Mouse (Mus musculus) megakaryocyte, adult 5-6 weeks (primary cell): ENCODE results near the gene Ptgis. TPM values are rescaled to one million over a fixed set of nuclear protein-coding genes. Genes with fewer than 3 reads are reported as not detected.

ENCODE experiments used
- ATAC-seq: 2 replicates; pipeline ENCODE4 v1.8.0; 2016; ENCODE audit warnings: mild to moderate bottlenecking, inconsistent platforms; ENCODE audit not compliant: poor library complexity, severe bottlenecking
- total RNA-seq, 2 experiments: library from RNA; stranded (forward) in 1 of 2; stranded (reverse) in 1 of 2; fragments of 153-499, 151-499 nt in 1 of 2; fragments of 221-1000, 200-1000 nt in 1 of 2; gene quantifications; 2 replicates each; pipeline versions ENCODE4 v1.2.3 to v1.2.4; 2015 to 2017

Gene Ptgis
- total RNA-seq (2015) (not detected in 2 replicates), total RNA-seq (2017) (not detected in 2 replicates)

DNA sequence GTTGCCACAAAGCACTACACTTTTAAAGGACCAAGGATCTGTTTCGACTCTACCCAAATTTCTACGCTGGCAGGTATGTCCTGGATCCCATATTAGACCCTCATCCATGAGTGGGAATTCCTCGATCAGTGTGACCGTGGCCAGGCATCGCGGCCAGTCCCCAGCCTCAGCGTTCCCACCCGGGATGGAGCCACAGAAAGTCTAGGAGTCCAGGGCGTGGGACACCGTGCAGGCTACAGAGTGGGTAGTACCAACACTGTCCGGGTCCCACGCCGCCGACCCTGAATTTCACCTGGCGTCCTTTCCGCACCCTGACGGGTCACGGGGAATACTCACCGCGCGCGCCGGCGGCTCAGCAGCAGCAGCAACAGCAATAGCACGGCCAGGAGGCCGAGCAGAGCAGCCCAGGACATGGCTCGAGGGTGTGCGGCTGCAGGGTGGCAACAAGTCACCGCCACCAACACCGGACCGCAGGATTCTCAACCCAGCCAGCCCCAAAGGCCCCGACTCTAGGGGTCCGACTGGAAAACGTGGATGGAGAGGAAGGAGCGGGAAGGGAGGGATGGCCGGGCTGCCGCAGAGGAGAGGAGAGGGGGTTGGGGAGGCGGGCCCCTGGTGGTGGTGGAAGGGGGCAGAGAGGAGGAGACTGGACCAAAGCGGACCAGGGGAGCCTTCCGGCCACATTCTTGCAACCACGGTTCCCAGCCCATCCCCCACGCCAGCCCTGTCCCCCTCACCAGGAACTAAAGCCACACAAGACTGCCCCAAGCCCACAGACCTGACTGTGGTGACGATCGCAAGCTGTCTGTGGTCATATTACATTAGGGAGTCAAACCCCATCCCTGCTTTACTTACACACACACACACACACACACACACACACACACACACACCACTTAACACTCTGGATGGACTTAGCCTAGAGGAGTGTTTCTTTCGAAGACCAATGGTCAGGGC lies at the start of gene Ptgis:
TSS of gene Ptgis (minus strand) at position 597 of the 957 bp plus-strand sequence.
- ATAC-seq = no peak

DNA sequence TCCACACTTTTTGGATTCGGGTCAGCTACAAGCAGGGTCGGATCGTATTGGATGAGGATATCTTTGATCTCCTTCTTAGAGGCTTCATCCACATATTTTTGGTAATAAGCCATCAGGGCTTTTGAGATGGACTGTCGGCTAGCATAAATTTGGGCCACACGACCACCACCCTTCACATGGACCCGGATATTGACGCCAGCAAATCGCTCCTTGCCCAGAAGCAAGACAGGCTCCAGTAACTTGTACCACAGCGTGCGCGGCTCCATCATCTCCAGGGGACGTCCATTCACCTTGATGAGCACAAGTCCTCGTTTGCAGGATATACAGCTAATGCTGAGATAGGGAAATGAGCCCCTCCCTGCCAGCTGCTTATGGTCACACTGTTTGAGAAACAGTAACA lies 41.1 kb upstream of the Ptgis start:
- no peak for ATAC-seq

DNA sequence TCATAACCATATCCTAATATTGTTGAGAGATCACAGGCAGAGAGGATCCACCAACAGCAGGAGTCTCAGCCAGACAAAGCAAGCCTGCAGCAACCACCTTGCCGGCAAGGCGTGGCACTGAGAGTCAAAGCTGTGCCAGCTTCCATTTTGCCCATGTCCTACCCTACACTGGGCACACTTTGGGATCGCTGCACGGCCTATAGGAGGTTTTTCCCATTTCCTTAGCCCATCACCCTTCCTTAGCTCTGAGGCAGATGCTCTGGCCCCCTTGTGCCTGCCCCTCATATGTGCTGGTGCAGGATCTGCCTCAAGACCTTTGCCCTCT lies 40.5 kb upstream of the Ptgis start:
- no peak for ATAC-seq

DNA sequence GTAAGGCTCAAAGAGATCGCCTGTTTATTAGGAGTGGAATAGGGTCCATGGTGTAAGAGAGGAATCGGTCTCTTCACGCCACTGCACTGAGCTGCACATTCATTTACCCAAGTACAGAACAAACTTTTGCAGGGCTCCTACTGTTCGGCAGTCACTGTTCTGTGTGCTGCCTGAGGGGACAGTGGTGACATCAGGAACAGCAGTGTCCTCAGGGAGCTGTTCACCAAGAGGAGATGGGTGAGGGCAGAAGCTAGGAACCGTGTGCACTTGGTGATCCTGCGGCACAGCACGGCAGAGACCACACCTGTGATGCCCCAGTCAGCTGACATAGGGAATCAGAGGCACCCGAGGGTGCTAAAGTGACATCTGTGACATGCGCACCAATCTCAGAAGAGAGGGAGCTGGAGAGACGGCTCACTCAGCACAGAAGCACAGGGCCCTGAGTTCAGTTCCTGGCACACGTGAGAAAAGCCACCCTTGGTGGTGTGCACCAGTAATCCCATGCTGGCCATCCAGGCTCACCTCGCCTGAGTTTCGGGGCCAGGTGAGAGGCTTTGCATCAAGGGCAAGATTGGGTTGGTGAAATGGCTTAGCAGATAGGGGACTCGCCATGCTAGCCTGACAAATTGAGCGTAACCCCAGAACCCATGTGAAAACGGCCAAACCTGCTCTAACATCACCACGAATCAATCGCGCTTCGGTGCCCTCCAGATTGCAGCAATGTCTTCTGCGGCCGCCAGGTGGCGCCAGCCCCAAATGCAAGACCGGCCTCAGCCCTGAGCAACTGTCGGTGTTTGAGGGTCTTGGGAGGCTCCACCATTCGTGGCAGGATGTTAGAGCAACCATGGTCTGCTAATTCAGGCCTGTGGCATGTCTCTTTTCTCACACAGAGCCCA lies 39.9 kb upstream of the Ptgis start:
- peak; percentile 87 for ATAC-seq

DNA sequence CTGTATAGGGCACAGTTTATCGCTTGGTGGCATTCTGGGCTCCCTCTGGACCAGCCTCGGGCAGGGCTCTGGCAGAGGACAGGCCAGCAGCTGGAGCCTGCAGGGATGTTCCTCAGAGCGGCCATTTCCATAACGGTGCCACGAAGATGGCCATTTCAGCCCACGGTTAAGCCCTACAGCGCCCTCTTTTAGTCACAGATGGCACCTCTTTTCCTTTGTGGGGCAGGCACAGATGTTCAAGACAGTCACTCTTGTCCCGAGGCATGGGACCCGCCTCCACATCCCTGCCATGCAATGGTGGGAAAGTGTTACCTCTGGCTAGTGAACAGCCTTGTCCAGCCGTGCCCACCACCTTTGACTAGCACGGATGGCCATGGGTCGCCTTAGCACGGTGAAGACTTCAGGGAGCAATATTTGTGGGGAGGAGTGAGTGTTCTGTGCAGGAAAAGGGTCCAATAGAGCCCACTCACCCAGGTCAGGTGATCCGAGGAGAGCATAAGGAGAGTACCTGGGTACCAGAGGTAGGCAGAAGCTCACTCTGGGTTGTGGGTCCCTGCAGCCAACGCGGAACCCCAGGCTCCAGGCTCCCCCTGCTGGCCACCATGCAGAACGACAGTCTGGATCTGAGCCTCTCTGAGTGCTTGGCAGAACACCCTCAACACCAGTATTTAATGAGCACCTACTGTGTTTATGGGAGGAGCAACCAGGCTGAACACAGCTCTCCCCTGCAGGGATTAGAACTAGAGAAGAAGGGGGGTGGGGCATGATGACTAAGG lies 38.5 kb upstream of the Ptgis start:
- peak; percentile 91 for ATAC-seq

DNA sequence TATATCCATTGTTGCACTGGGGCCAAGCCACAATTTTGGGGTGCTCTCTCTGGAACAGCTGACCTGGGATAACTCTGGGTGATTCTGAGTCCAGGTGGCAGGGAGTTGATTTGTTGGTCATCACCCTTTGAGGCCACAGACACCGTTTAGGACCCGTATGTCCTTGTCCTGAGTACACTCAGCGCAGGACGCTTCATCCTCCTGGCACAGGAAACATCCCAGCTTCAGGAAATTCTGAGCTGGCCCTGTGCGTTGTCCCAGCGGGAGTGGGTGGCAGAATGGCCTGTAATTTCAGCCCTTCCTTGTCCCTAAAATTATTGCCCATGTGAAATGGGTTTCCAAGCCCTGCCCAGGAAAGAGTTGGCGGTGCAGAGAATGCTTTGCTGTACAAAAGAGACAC lies 37.6 kb upstream of the Ptgis start:
- ATAC-seq = no peak

DNA sequence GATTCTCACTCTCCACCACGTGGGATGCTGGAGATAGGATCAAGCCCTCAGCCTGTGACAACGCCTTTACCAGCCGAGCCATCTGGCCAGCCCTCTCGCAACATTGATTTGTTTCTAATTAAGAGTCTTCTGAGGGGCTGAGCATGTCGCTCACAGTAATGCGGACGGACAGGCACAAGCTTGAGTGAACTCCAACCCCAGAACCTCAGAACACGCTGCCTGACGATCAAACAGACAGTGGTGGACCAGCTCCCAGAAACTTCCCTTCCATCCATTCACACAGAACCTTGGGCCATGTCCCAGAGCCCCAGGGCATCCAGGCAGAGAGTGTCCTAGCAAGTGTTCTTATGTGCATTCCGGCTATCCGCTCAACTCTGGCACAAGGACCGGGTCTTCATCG lies 36.6 kb upstream of the Ptgis start:
- ATAC-seq = no peak

DNA sequence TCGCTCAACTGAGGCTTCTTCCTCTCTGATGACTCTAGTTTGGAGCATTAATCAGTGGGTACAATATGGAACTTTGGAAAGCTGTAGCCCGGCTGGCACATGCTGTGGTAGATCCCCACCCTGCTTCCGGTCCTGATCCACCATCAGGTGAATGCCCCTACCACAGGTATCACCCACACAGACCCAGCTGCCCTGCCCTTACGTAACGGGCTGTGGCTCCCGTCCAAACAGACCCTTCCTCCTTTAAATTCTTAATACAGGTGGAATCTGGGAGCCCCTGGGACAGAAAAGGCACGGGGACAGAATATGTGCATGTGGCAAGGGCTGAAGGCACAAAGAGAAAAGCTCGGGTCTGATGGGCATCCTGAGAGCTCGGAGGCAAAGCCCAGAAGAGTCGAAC lies 35.5 kb upstream of the Ptgis start:
- no peak for ATAC-seq

DNA sequence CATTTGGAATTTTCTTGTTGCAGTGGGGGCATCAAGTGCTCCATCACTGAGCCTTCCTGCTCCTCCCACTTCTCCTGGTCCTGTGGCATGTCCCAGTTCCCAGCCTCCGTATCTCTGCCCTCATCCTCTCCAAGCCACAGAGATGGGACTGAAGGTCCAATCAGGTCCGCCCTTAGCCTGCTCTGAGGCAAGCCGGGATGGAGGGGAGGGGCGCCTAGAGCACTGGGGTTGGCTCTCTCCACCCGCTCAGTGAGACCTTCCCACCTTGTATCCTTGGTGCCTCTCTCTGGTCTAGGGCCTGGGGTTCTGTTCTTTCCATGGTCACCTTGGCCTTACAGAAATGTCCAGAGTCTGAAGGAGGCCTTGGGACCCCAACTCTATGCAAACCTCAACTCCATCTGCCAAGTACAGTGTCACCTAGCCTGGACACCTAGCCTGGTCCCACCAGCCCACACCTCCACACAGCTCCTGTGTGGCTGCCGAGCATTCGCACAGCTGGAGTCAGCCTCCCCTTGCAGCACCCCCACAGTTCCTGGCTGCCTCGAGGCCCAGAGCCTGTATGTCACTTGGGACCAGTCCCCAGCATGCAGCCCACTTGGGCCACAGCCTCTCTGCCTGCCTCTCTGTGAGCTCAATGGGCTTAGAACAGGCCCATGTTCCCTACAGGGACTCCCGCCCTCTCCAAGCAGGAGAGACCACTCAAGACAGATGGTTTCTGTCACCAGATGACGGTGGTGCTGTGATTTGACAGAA lies 34.5 kb upstream of the Ptgis start:
- ATAC-seq = no peak

DNA sequence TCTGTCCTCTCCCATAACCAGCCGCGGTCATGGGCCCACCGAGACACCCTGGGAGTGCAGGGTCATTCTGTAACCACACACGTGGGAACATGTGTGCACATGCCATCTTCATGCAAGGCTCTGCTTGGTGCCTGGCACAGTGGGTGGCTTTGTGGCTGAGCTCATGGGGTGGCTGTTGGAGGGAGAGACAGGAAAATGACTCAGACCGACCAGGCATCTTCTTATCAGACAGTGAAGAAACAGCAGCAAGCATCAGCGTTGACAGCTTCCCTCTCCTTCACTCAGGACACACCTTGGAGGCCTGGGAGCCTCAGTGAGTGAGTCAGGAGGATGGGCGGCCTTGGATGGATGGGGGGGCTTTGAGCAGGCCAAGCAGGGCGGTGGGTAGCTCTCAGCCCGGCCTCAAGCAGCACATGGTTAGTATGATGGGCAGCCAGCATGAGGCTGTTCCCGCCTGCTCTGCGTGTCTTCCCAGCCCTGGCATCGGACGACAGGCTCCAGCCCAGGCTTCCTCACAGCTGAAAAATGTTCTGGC lies 32.9 kb upstream of the Ptgis start:
- ATAC-seq = no peak

DNA sequence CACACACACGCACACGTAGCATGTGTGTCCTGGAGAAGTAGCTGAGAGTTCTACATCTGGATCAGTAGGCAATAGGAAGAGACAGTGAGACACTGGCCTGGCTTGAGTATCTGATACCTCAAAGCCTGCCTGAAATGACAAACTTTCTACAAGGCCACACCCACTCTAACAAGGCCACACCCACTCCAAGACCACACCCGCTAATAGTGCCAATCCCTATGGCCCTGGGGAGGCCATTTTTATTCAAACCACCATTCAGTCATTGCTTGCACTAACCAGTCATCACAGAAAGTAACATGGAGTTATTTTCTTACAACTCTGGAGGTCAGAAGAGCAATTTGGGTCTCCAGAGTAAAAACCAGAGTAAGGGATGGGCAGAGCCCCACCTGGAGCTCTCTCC lies 32.3 kb upstream of the Ptgis start:
- ATAC-seq = no peak

DNA sequence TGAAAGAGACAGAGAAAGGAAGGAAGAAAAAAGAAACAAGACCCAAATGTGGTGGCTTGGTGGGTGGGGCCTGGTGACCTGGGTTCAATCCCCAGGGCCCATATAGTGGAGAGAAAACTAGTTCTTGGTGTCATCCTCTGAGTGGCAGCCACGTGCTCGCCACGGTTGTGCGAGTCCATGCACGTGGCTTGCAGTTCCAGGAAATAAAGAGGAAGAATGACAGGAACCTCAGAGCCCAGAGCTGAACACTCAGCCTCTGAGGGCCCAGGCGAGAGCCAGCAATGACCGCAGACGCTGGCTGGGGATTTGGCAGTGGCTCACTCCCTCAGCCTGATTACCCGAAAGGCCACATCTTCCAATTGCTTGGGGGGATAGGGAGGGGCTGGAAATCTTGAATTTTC lies 30.7 kb upstream of the Ptgis start:
- ATAC-seq = no peak

DNA sequence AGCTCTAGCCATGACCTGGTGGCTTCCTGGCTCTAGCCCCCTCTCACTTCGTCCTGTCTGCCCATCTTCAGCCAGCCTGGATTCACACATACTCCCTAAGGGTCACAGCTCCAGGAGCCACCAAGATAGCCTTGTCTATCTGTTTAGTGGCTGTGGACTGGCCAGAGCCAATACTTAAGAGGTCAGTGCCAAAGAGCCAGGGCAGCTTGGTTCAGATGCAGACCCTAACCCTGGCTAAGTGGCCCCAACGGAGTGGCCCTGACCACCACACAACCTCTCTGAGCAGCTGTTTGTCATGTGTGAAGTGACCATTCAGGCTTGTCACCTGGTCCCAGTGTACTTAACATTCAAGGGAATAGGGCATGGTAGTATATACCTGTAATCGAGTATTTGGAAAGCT lies 30.1 kb upstream of the Ptgis start:
- no peak for ATAC-seq

DNA sequence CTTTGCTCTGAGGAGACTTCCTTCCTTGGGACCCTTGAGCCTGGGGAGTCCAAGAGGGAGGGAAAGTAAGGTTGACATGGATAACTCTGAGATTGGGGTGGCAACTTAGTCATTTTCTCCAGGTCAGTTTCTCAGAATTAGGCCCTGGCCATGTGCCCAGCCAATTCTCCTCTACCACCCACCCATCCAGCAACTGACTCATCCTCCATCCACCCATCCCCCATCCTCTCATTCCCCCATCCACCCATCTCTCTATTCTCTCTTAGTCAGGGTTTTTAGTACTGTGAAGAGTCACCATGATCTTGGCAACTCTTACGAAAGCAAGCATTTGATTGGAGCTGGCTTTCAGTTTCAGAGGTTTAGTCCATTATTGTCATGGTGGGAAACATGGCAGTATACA lies 28.3 kb upstream of the Ptgis start:
- ATAC-seq = no peak

DNA sequence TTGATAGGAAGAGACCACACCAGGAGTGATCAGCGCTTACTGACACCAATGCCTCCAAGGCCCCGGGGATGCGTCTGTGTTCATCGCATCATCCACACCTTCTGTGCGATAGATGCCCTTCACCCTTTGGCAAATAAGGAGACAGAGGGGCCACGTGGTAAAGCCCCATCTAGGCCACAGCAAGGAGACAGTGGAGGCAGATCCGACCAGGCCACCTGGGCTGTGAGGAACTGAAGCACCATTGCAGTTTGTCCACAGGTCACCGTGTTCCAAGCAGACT lies 27.9 kb upstream of the Ptgis start:
- no peak for ATAC-seq

DNA sequence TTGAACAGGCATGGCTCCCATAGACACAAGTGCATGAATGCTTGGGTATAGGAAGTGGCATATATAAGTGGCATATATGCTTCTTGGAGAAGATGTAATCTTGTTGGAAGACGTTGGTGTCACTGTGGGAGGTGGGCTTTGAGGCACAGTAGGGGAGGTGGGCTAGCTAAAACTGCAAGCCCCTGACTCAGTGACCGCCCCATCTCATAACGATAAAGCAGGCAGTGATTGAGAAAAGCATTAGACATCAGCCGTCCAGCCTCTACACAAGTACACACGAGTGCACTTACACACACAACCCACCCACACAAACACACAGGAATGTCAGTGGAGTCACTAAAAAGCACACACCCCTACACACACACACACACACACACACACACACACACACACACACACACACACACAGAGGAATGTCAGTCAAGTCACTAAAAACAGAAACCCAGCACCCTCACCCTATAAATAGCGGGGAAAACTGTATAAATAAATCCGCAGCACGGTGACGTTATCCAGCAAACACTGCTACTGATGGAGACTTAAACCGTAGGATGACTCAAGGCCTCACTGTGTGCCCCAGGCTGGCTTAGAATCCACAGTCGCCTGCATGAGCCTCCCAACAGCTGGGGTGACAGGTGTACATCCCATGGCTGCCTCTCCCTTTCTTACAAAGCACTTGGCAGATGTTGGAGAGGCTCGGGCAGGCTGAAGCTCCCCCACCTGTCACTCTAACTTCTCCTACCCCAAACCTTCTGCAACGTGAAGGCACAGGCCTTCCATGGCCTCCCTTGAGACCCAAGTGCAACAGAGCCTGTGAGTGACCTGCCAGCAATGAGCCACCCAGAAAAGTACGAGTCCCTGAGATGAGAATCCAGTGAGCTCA lies 27.4 kb upstream of the Ptgis start:
- ATAC-seq = no peak

DNA sequence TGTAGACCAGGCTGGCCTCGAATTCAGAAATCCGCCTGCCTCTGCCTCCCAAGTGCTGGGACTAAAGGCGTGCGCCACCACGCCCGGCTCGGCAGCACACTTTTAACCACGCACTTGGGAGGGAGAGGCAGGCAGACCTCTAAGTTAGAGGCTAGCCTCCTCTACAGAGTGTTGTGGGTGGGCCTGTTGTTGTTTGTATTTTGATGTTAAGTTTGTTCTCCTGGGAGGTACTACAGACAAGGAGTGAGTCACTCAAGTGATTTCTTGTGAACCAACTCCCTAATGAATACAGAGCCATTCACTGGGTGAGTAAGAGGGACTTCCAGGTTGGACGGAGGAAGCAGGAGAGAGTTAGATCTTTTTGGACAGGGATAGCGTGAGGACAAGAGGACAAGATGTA lies 25.8 kb upstream of the Ptgis start:
- no peak for ATAC-seq

DNA sequence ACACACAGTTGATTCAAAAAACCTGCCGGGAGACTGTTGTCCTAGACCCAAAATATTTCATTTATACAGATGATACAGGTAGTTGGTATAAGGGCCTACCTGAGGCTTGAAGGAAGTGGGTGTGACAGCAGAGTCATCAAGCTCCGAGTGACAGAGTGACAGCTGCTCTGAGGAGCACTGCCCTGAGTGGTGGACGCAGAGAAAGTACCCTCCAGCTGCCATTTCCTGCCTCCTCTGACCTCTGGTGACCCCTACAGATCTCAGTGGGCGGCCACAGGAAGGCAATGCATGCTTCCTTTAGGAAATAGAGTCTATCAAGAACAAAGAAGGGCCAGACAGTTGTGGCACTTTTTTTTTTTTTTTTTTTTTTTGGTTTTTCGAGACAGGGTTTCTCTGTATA lies 25.4 kb upstream of the Ptgis start:
- ATAC-seq = no peak

DNA sequence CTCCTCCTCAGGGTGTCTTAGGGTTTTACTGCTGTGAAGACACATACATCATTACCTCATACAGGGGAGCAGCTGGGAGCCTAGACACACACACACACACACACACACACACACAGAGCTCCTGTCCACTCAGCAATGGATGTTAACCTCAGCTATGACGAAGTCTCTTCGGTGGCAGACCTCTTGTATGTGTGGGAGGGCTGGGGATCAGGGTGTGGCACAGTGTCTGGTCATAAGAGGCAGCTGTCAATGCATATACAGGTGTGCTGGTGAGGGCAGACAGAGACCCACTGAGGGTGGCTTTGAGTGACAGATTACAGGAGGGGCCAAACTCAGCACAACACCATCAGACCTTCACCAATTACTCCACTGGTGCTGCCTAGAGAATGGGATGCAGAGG lies 24.6 kb upstream of the Ptgis start:
- ATAC-seq = no peak
